Mouse (Mus musculus): ENCODE measurements around the gene Rftn1.

Gene Rftn1

DNA sequence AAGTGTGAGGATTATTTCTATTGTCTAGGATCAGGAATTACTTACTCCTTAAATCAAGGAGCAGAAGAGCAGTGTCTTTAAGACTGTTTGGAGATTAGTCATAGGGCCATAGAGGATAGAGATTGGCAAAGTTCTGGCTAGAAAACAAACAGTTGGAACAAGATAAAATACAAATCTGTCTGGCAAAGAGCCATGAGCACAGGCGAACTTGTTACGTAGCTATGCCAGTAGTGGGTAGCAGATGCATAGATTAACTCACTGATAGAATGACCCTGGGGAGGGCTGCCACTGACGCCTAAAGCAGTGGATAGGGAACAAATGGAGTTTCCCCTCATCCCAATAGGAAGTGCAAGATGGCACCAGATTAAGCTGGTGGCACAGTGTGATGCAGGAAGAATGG, 97.1 kb downstream of the Rftn1 start:
- no peak for DNase-seq (ENCODE audit: low spot score)

DNA sequence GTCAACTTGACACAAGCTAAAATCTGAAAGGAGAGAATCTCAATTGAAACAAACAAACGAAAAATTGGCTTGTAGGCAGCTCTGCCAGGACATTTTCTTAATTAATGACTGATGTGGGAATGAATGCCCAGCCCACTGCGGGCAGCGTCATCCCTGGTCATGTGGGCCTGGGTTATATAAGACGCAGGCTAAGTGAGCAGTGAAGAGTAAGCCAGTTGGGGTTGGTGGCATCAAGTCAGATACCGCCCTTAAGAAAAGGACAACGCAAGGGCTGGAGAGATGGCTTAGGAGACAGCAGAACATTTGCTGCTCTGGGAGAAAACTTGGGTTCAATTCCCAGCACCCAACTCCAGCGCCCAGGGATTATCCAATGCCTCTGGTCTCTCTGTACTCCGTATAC, 97.6 kb downstream of the Rftn1 start:
- no peak for DNase-seq (ENCODE audit: low spot score)

GRCm38 (mm10) chr17:50091829-50092228, 98.6 kb downstream of the Rftn1 start:
- no peak for DNase-seq (ENCODE audit: low spot score)

DNA sequence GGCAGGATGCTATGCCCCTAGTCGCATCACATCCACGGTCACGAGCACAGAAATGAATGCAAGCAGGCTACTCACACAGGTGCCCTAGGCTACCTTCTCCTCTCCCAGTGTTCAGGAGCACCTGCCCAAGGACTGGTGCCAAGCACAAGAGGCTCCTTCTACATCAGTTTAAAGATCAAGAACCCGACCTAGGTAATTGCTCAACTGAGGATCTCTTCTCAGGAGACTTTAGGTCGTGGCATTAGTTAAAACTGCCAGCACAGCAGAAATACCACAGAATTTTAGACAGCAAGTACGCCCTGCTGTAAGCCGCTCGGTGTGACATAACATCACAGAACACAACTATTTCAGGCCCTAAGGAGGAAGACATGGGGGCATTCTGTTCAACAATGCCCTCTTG, 100.7 kb downstream of the Rftn1 start:
- no peak for DNase-seq (ENCODE audit: low spot score)

- DNase-seq (ENCODE audit: low spot score): no peak
Observed at GRCm38 (mm10) chr17:50088054-50088453, 102.4 kb downstream of the Rftn1 start.

- no peak for DNase-seq (ENCODE audit: low spot score)
Observed at GRCm38 (mm10) chr17:50086887-50087286, 103.6 kb downstream of the Rftn1 start.

- no peak for DNase-seq (ENCODE audit: low spot score)
Observed at GRCm38 (mm10) chr17:50084721-50085120, 105.8 kb downstream of the Rftn1 start.

DNA sequence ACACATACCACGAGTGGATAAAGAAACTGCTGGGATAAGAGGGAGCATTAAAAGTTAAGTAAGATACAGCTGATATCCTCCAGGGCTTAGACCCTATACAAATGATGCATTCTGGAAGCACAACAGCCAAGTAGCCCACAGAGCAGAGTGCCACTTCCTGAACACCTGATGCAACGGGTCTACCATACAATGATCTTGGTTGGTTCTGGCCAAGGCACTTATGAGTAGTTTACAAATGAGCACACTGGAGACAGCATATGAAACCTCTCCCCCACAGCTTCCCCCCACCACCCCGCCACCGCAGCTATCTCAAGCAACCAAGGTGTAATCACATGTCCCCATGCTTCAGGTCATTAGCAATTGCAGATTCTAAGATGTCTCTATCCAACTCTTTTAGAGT, 106.5 kb downstream of the Rftn1 start:
- DNase-seq (ENCODE audit: low spot score): no peak

DNA sequence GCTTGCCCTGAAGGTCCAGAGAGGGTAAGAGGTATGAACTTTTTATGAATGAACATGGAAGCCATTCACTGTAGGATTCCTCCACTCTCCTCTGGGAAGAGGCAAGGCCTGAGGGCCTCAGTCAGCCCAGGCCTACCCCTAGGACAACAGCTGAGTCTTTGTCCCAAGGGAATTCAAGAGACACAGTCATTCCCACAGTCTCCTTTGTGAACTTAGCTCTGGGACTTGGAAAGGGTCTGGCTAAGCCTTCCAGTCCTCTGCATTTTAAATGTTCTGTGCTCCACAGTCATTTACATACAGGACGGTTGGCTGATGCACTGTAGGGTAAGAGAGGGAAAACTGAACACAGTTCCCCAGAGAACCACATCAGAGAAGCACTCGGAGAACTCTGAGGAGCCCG, 107.5 kb downstream of the Rftn1 start:
- no peak for DNase-seq (ENCODE audit: low spot score)

DNA sequence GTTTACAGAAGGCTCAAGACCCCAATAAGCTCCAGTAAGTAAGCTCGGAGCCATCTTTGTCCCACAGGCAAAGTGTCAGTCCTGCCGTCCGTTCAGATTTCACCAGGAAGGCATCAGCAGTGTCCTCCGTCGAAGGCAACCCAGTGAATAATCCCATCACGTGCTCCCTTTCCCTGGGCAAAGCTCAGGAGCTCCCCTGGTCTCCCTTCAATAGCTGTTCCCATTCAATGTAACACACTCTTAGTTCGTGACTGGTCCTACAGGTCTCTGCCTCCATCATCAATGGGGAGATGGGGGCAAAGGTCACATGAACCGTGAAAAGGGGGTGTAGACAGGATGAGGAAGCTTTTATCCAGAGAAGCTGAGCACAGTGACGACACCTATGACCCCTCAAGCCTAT, 108.8 kb downstream of the Rftn1 start:
- DNase-seq (ENCODE audit: low spot score): no peak

- DNase-seq (ENCODE audit: low spot score): no peak
Observed at GRCm38 (mm10) chr17:50080991-50081390, 109.5 kb downstream of the Rftn1 start.

GRCm38 (mm10) chr17:50078749-50079148, 111.7 kb downstream of the Rftn1 start:
- no peak for DNase-seq (ENCODE audit: low spot score)

DNA sequence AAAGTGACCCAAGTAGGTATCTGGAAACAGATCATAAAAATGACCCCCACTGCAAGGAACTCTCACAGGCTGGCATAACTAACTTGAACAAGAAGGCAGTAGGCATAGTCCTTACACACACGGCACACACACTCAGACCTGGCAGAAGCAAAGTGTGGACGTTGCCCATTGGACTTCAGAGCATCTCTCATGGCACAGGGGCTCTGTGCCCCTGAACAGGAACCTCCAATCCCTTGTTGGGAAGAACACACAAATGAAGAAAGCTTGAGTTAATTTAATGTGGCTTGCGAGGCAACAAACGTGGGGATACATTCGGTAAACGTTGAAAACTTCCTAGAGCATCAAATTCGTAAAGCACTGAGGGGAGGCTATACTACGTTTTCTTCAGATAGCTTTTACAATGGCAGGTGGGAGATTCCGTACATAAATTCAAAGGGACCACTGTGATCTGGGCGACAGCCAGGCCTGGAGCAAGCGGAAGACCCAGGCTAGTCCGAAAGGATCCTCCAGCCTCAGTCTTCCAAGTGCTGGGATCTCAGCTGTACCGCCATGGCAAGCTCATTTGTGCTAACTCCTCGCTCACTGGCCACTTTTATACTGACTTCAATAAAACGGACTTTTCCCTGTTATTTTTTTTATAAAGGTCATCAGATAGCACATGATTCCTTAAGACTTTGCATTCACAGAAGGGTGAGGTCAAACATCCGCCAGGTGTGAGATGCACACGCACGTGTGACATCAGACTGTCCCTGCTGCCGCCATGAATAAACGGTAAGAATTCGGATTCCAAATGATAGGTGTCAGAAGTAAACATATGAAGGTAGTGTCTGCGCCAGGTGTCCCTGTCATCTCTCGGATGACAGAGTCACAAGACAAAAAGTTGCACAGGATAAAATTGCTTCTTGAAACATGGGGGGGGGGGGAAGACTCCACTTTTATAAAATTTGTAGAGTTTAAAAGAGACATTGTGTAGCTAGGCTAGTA, 117.2 kb downstream of the Rftn1 start:
- no peak for DNase-seq (ENCODE audit: low spot score)

DNA sequence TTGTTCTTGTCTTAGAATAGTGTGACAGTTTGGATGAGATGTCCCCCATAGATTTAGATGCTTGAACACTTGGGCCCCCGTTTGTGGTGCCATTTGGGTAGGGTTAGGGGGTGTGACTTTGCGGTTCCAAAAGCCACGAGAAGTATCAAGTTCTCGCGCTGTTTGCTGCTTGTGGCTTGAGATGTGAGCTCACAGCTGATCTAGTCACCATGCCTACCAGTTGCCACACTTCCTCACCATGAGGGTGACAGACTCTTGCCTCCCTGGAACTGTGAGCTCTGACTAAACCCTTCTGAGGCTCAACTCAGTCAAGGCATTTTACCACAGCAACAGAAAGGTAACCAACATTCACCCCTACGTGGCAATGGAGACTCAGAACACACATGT, 118.9 kb downstream of the Rftn1 start:
- no peak for DNase-seq (ENCODE audit: low spot score)

DNA sequence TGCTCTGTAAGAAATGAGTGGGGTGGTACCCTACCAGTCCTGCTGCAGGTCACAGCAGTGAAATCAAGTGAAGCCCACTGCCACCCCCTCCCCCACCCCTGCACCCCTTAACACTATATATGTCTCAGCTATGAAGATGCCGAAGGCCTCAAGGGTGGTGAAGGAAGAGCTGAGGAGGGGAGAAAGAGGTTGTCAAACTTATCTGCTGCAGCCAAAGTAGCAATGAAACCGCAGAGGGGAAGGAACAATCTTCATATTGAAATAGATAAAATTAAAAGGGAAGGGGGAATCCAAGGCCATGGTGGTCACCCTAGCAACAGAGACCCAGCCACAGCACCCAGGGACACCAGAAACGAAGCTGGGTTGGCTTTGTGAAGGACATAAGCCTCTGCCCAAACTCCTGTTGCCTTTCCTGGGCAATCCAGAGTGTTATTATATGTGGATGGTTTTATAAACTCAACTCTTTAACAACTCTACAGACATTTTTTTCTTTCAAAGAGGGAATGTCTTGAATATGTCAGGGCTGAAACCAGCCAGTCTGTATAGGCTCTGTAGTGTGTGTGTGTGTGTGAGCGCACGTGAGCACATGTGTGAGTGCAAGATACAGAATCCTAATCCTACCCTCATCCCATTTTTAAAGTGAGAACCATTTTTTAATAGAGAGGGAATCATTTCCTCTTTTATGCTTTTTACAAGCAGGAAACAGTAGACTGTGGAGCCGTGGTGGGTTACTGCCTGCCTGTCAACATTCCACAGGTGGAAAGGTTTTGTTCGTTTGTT, 119.5 kb downstream of the Rftn1 start:
- no peak for DNase-seq (ENCODE audit: low spot score)

- no peak for DNase-seq (ENCODE audit: low spot score)
Observed at GRCm38 (mm10) chr17:50069897-50070636, 120.4 kb downstream of the Rftn1 start.

- DNase-seq (ENCODE audit: low spot score): no peak
Observed at GRCm38 (mm10) chr17:50069205-50069604, 121.3 kb downstream of the Rftn1 start.

DNA sequence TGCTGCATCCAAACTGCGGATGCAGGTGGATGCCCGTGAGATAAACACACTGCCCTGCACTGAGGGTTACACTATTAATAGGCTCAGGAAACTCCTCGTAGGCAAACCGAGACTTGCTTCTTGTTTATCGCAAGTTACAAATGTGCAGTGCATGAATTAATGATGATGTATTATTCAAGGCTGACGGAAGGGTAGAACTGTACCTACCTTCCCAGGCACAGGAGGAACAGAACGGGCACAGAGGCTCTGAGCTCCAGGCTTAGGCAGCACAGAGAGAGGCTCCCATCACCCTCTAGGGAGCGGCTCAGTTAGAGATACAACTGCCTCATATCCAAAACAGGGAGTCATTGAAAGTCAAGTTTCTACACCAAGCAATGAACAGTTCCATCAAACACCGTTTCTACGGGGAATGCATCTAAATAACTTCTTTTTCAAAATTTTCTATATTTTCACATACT, 121.8 kb downstream of the Rftn1 start:
- DNase-seq (ENCODE audit: low spot score): no peak

DNA sequence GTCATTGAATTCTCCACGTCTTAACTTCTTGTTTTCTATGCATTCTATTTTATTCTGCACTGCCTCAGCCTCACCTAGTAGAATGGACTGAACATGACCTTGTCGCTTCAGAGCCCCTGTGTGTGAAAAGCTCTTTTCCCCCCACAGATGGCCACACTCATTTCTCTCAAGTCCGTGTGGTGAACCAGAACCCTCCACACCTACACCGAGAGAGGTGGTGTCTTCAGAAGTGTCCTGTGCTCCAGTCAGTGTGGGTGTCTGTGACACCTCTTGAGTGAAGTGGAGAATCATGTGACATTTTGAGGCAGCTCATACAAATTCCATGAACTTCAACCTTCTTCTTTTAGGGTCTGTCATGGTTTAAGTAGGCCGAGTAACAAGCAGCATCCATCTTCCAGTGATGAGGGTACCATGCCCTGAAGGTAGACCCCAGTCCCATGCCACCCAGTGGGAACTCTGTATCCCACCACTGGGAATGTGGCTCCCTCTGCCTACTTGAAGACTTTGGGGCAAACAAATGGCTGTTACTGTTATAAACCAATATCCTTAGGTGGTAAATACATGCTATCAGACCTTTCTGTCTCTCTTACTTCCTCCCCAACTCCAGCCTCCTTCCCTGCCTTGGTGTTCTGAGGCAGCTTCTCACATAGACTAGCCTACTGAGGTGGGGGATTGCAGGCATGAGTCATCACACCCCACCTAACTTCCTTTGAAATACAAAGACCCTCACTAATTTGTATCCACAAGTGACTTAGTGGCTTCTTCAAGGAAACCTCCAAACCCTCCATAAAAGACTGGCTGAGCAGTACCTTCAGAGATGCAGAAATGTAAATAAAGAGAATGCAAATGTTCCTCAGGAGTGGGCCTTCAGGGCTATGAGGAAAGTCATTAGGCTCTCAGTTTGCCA, 122.4 kb downstream of the Rftn1 start:
- no peak for DNase-seq (ENCODE audit: low spot score)

DNA sequence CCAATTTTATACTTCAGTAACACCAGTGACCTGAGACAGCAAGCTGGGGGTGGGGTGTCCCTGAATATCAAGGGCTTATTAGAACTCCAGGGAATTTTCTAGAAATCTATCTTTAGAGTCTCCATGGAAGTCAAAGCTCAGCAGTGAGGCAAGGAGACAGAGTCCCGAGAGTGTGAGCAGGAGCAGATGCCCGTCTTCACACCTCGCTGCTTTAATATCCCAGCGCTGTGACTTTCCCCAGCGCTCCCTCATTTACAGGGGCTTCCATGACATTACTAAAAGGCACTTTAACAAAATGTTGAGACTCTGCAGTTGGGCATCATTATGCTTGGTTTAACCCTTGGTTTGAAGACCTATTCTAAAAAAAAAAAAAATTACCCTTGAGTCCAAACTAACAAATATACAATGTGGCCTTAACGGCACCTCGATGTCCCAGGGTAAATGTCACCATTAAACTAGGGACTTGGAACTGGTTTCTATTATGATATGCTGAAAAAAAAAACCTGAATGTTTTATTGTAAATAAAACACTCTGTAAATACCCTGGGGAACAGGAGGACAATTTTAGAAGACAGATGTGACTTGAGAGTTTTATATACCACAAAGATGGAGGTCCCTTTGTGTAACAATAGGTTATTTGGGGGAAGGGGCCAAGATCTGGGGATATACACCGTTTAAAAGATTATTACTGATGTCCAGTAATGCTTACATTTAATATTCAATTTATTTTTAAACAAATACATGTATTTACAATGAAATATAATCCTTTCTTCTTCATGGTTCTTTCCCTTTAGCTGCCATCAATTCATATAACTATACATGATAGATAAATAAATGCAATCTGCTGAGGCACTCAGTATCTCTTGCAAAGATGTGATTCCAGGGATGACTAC, 123.4 kb downstream of the Rftn1 start:
- DNase-seq (ENCODE audit: low spot score): no peak

Measured in urinary bladder, postnatal 25 days (tissue).